Mouse (Mus musculus) myocyte (in vitro differentiated cells): ENCODE results near the gene Tmpo.

Source experiments
- E2F4 ChIP-seq: IDR thresholded peaks from one replicate; pipeline ENCODE4 v1.6.1; 2011; ENCODE audit warnings: mild to moderate bottlenecking, control low read depth, moderate library complexity; ENCODE audit not compliant: insufficient read depth
- MAX ChIP-seq: IDR thresholded peaks from one replicate; pipeline ENCODE4 v1.6.1; 2011; ENCODE audit warnings: low read depth, mild to moderate bottlenecking, control low read depth
- MYOD1 ChIP-seq, 3 experiments: IDR thresholded peaks; one replicate each; pipeline ENCODE4 v1.6.1; 2011; ENCODE audit warnings: control low read depth in 2 of 3, low read depth in 2 of 3, mild to moderate bottlenecking in 2 of 3, moderate library complexity in 1 of 3; ENCODE audit not compliant: insufficient read length in 2 of 3, control insufficient read depth in 1 of 3
- POLR2A ChIP-seq: IDR thresholded peaks from one replicate; pipeline ENCODE4 v1.6.1; 2011; ENCODE audit warnings: low read depth, mild to moderate bottlenecking, control low read depth, moderate library complexity; ENCODE audit not compliant: insufficient read length
- POLR2AphosphoS2 ChIP-seq: IDR thresholded peaks from one replicate; pipeline ENCODE4 v1.6.1; 2011; ENCODE audit warnings: low read depth, control low read depth; ENCODE audit not compliant: insufficient read length
- TCF12 ChIP-seq: IDR thresholded peaks from one replicate; pipeline ENCODE4 v1.6.1; 2011; ENCODE audit warnings: mild to moderate bottlenecking, control low read depth; ENCODE audit not compliant: poor library complexity, insufficient read depth, severe bottlenecking
- TCF3 ChIP-seq: IDR thresholded peaks from one replicate; pipeline ENCODE4 v1.6.1; 2011; ENCODE audit warnings: low read depth, control low read depth; ENCODE audit not compliant: insufficient read length

DNA sequence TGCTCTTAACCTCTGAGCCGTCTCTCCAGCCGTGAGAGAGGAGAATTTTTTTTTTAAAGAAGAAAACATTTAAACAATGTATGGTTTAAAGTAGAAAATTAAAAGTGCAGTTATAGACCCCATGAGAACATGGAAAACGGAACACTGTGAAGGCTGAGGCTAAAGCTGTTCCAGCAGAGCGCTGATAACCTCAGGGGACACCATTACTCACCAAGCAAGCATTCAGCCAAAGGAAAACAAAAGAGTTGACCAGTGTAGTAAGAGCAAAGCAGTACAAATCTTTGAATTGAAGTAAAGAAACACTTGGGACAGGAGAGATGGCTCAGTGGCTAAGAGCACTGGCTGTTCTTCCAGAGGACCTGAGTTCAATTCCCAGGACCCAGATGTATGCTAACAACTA lies 49.3 kb upstream of the Tmpo start:
- TF ChIP-seq MAX (no peak), POLR2A (no peak), TCF12 (no peak), TCF3 (no peak), POLR2AphosphoS2 (no peak), MYOD1 (IDR thresholded peaks at IDR 0.05; ENCODE audit: control insufficient read depth in 1 of 3, insufficient read length in 2 of 3, low read depth in 2 of 3) (no peak), E2F4 (no peak)
